Mouse (Mus musculus): ENCODE measurements at regions not wholly inside any gene's neighbourhood (a gene's known extent, or its start where the extent isn't known, plus 50 kb on each side); places are given as distances from the start of the nearest gene placed in this dataset.

DNA sequence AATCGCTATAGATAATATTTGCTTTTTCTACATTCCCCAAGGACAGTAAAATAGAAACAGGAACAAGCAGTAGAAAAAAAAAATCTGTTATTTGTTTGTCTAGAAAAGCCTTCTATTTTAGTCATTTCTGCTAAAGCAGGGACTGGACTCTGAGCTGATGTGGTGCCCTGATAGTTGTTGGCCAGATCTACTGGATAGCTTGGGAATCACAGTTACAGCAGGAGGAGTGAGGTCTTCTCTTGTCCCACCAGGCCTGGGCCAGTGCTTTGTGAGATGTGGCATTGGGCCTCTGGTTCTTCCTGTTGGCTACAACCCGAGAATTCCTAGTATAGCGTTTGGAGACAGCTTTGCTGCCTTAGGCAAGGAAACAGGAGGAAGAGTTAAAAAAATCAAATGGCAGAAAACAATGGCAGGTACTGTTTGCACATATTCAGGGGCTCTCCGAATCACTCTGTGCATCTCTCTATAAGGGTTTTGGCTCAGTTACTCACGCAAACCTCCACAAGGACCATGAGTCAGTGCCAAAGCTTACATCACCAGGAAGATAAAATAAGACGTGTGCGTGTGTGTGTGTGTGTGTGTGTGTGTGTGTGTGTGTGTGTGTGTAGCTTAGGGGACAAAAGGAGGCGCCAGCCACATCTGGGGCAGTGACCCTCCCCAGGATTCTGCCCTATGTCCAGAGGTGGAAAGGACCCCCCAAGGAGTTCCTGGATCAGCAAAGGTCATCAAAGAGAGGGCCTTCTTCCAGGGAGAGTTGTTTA is 248.1 kb downstream of the Itga8 start:
- TF ChIP-seq CTCF (IDR thresholded peaks at IDR 0.05; ENCODE audit: control insufficient read depth, insufficient read depth, low read length): no peak
- no peak overlapping the region for H3K4me3 ChIP-seq (replicated peaks; ENCODE audit: control insufficient read depth, low read depth, low read length)
- no peak overlapping the region for H3K27ac ChIP-seq (ENCODE audit: control insufficient read depth, insufficient read depth, low read depth, low read length, poor library complexity)
- no peaks in the 10 kb centered on the region for H3K4me1 ChIP-seq (ENCODE audit: control insufficient read depth, insufficient read depth, low read length)
- WGBS: 69% methylated on average over 8 of the region's 8 CpGs

GRCm38 (mm10) chr2:12054165-12054500 is 247.6 kb downstream of the Itga8 start:
- no peak for TF ChIP-seq POLR2A (IDR thresholded peaks at IDR 0.05; ENCODE audit: borderline replicate concordance, control insufficient read depth, low read depth, low read length)
- no peak for TF ChIP-seq CTCF (IDR thresholded peaks at IDR 0.05; ENCODE audit: control insufficient read depth, insufficient read depth, low read length)
- H3K4me3 ChIP-seq (replicated peaks; ENCODE audit: control insufficient read depth, low read depth, low read length): no peak overlapping the region
- no peaks in the 10 kb centered on the region for H3K4me1 ChIP-seq (ENCODE audit: control insufficient read depth, insufficient read depth, low read length)
- H3K27ac ChIP-seq (ENCODE audit: control insufficient read depth, insufficient read depth, low read depth, low read length, poor library complexity): no peak overlapping the region
- 65% methylated on average over 3 of the region's 3 CpGs for WGBS
